Mouse (Mus musculus) MEL (cell line): ENCODE measurements around the gene Nt5c2. TPM values are rescaled to one million over a fixed set of nuclear protein-coding genes. Genes with fewer than 3 reads are reported as not detected.

ENCODE experiments used
- DNase-seq: peaks from one replicate; pipeline ENCODE4 v3.0.0; 2011; ENCODE audit warnings: low read depth, low spot score
- H3K27ac ChIP-seq: 2 replicates; pipeline ENCODE4 v1.5.1; 2012; ENCODE audit warnings: low read depth, mild to moderate bottlenecking, control low read depth, low read length, moderate library complexity; ENCODE audit not compliant: control insufficient read depth
- H3K27me3 ChIP-seq, 2 experiments: fragments of 150-350 bp in 1 of 2; sonication (generic) in 1 of 2; 2 replicates each; pipeline ENCODE4 v1.6.1; 2012; ENCODE audit warnings: low read length in 2 of 2, mild to moderate bottlenecking in 2 of 2, improper control_type of control experiment in 1 of 2, moderate library complexity in 1 of 2; ENCODE audit not compliant: insufficient read depth in 2 of 2, control insufficient read depth in 1 of 2
- H3K36me3 ChIP-seq, 2 experiments: 2 replicates each; pipeline ENCODE4 v1.6.1; 2012 to 2014; ENCODE audit warnings: low read length in 2 of 2, improper control_type of control experiment in 1 of 2, inconsistent platforms in 1 of 2, mild to moderate bottlenecking in 1 of 2; ENCODE audit not compliant: insufficient read depth in 2 of 2, control insufficient read depth in 1 of 2
- H3K4me1 ChIP-seq, 2 experiments: fragments of 150-350 bp in 1 of 2; sonication (generic) in 1 of 2; 2 replicates each; pipeline ENCODE4 v1.6.1; 2012; ENCODE audit warnings: low read length in 2 of 2, improper control_type of control experiment in 1 of 2, mild to moderate bottlenecking in 1 of 2; ENCODE audit not compliant: insufficient read depth in 2 of 2, control insufficient read depth in 1 of 2
- H3K4me3 ChIP-seq, 2 experiments: fragments of 150-350 bp in 1 of 2; sonication (generic) in 1 of 2; 2 replicates each; pipeline ENCODE4 v1.5.1; 2012; ENCODE audit warnings: low read depth in 2 of 2, low read length in 2 of 2, mild to moderate bottlenecking in 2 of 2, moderate library complexity in 2 of 2, control low read depth in 1 of 2, improper control_type of control experiment in 1 of 2; ENCODE audit not compliant: control insufficient read depth in 1 of 2, insufficient read depth in 1 of 2
- H3K79me2 ChIP-seq: 2 replicates; pipeline ENCODE4 v1.6.1; 2012; ENCODE audit warnings: mild to moderate bottlenecking, low read length, moderate library complexity; ENCODE audit not compliant: control insufficient read depth, poor library complexity, insufficient read depth
- H3K9ac ChIP-seq: 2 replicates; pipeline ENCODE4 v1.6.1; 2012; ENCODE audit warnings: low read depth, mild to moderate bottlenecking, control low read depth, low read length, moderate library complexity; ENCODE audit not compliant: control insufficient read depth, poor library complexity, severe bottlenecking
- H3K9me3 ChIP-seq: fragments of 150-350 bp; sonication (generic); replicated peaks from 2 replicates; pipeline ENCODE4 v1.6.1; 2012; ENCODE audit warnings: mild to moderate bottlenecking, low read length, improper control_type of control experiment, moderate library complexity; ENCODE audit not compliant: insufficient read depth
- BHLHE40 ChIP-seq: IDR thresholded peaks from 2 replicates; pipeline ENCODE4 v1.6.1; 2012; ENCODE audit warnings: low read depth, mild to moderate bottlenecking, inconsistent platforms, low read length, improper control_type of control experiment, borderline replicate concordance
- CHD1 ChIP-seq: IDR thresholded peaks from 2 replicates; pipeline ENCODE4 v1.6.1; 2012; ENCODE audit warnings: low read depth, mild to moderate bottlenecking, inconsistent platforms, low read length, improper control_type of control experiment
- CHD2 ChIP-seq: IDR thresholded peaks from 2 replicates; pipeline ENCODE4 v1.6.1; 2011; ENCODE audit warnings: low read length, improper control_type of control experiment
- CTCF ChIP-seq, 3 experiments: IDR thresholded peaks in 2 of 3; conservative IDR thresholded peaks in 1 of 3; 2 replicates each; pipeline ENCODE4 v1.5.1; 2011 to 2012; ENCODE audit warnings: low read length in 3 of 3, low read depth in 2 of 3, mild to moderate bottlenecking in 2 of 3, improper control_type of control experiment in 1 of 3, inconsistent platforms in 1 of 3, mixed read lengths in 1 of 3, moderate library complexity in 1 of 3; ENCODE audit not compliant: control insufficient read depth in 1 of 3, insufficient read depth in 1 of 3, poor library complexity in 1 of 3, severe bottlenecking in 1 of 3
- EP300 ChIP-seq, 2 experiments: IDR thresholded peaks; 2 replicates each; pipeline ENCODE4 v1.6.1; 2011; ENCODE audit warnings: improper control_type of control experiment in 2 of 2, low read length in 2 of 2, low read depth in 1 of 2, mild to moderate bottlenecking in 1 of 2
- GATA1 ChIP-seq: IDR thresholded peaks from 2 replicates; pipeline ENCODE4 v1.6.1; 2011; ENCODE audit warnings: low read depth, low read length, improper control_type of control experiment
- HCFC1 ChIP-seq: IDR thresholded peaks from 2 replicates; pipeline ENCODE4 v1.6.1; 2012; ENCODE audit warnings: low read depth, mild to moderate bottlenecking, inconsistent platforms, low read length, improper control_type of control experiment, moderate library complexity
- JUND ChIP-seq: IDR thresholded peaks from 2 replicates; pipeline ENCODE4 v1.6.1; 2011; ENCODE audit warnings: low read depth, mild to moderate bottlenecking, improper control_type of control experiment, low read length
- KAT2A ChIP-seq: conservative IDR thresholded peaks from 2 replicates; pipeline ENCODE4 v1.6.1; 2012; ENCODE audit warnings: low read depth, low read length, improper control_type of control experiment, inconsistent platforms
- MAFK ChIP-seq: IDR thresholded peaks from 2 replicates; pipeline ENCODE4 v1.6.1; 2011; ENCODE audit warnings: low read depth, mild to moderate bottlenecking, low read length, improper control_type of control experiment, borderline replicate concordance
- MAZ ChIP-seq: IDR thresholded peaks from 2 replicates; pipeline ENCODE4 v1.6.1; 2012; ENCODE audit warnings: low read depth, mild to moderate bottlenecking, inconsistent platforms, low read length, improper control_type of control experiment
- MYC ChIP-seq: IDR thresholded peaks from 2 replicates; pipeline ENCODE4 v1.6.1; 2011; ENCODE audit warnings: low read depth, mild to moderate bottlenecking, low read length, improper control_type of control experiment, moderate library complexity
- NRF1 ChIP-seq: IDR thresholded peaks from 2 replicates; pipeline ENCODE4 v1.6.1; 2014; ENCODE audit warnings: low read depth, mild to moderate bottlenecking, inconsistent platforms, low read length, improper control_type of control experiment, moderate library complexity; ENCODE audit not compliant: poor library complexity, insufficient read depth, severe bottlenecking
- POLR2A ChIP-seq, 2 experiments: IDR thresholded peaks; 2 replicates each; pipeline ENCODE4 v1.6.1; 2011 to 2012; ENCODE audit warnings: low read length in 2 of 2, mild to moderate bottlenecking in 2 of 2, control low read depth in 1 of 2, improper control_type of control experiment in 1 of 2, low read depth in 1 of 2, moderate library complexity in 1 of 2; ENCODE audit not compliant: control insufficient read depth in 1 of 2, insufficient read depth in 1 of 2, poor library complexity in 1 of 2
- POLR2AphosphoS5 ChIP-seq: IDR thresholded peaks from 2 replicates; pipeline ENCODE4 v1.6.1; 2012; ENCODE audit warnings: low read depth, borderline replicate concordance, mild to moderate bottlenecking, inconsistent platforms, low read length, moderate library complexity, mixed read lengths
- RCOR1 ChIP-seq: IDR thresholded peaks from 2 replicates; pipeline ENCODE4 v1.6.1; 2012; ENCODE audit warnings: low read depth, mild to moderate bottlenecking, inconsistent platforms, low read length, improper control_type of control experiment
- SIN3A ChIP-seq: IDR thresholded peaks from 2 replicates; pipeline ENCODE4 v1.6.1; 2012; ENCODE audit warnings: low read length, improper control_type of control experiment, inconsistent platforms
- SMC3 ChIP-seq: IDR thresholded peaks from 2 replicates; pipeline ENCODE4 v1.6.1; 2011; ENCODE audit warnings: low read depth, low read length, improper control_type of control experiment
- TBP ChIP-seq: IDR thresholded peaks from 2 replicates; pipeline ENCODE4 v1.8.0; 2011; ENCODE audit warnings: low read depth, low read length, improper control_type of control experiment
- TCF12 ChIP-seq: IDR thresholded peaks from 2 replicates; pipeline ENCODE4 v1.6.1; 2014; ENCODE audit warnings: low read depth, mild to moderate bottlenecking, inconsistent platforms, low read length, improper control_type of control experiment, moderate library complexity
- UBTF ChIP-seq: IDR thresholded peaks from 2 replicates; pipeline ENCODE4 v1.6.1; 2012; ENCODE audit warnings: low read depth, mild to moderate bottlenecking, inconsistent platforms, low read length, improper control_type of control experiment, moderate library complexity, borderline replicate concordance; ENCODE audit not compliant: insufficient read depth
- USF1 ChIP-seq: IDR thresholded peaks from 2 replicates; pipeline ENCODE4 v1.6.1; 2014; ENCODE audit warnings: low read depth, mild to moderate bottlenecking, inconsistent platforms, low read length, improper control_type of control experiment, moderate library complexity
- ZC3H11A ChIP-seq: IDR thresholded peaks from 2 replicates; pipeline ENCODE4 v1.6.1; 2012; ENCODE audit warnings: low read depth, mild to moderate bottlenecking, inconsistent platforms, low read length, improper control_type of control experiment
- ZNF384 ChIP-seq: IDR thresholded peaks from 2 replicates; pipeline ENCODE4 v1.6.1; 2012; ENCODE audit warnings: low read depth, mild to moderate bottlenecking, inconsistent platforms, low read length, improper control_type of control experiment
- polyA plus RNA-seq, 2 experiments: library from polyadenylated mRNA; stranded (reverse) in 1 of 2; unstranded in 1 of 2; fragments of >175 nt in 1 of 2; fragments of >200 nt in 1 of 2; gene quantifications; 2 replicates each; pipeline versions ENCODE4 v1.2.1 to v1.2.4; 2012; ENCODE audit warnings: low replicate concordance in 2 of 2, low read depth in 1 of 2; ENCODE audit not compliant: insufficient read length in 2 of 2, insufficient read depth in 1 of 2, missing spikeins in 1 of 2
- total RNA-seq: library from RNA; depleted of rRNA; stranded (reverse); fragments of 300-350 nt; gene quantifications from 2 replicates; pipeline ENCODE4 v1.2.3, GENCODE M21; 2012

Gene Nt5c2
- total and polyA plus RNA-seq, 3 experiments = 64.6 to 455 (median 147) TPM

DNA sequence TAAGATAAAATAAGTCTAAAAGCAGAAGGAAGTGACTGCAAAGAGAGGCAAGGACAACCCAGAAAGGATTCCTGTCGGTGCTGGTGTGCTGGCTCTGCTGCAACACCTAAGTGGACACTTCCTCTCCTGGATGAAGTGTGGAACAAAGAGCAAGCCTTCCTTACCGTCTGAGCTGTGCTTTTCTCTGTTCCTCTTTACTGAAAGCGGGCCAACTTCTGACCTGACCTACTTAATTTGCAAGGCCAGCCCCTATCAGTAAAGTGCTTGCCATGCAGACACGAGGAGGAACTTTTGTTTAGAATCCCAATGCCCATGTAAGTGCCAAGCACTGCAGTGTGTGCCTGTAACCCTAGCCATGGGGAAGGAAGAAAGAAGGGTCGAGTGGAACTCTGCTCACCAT, 115.6 kb downstream of the Nt5c2 start:
- Histone ChIP-seq H3K9me3 (no peaks in the 10 kb centered on the region), H3K4me3 (no peak overlapping the region), H3K36me3 (peaks cover 24 to 58% of the 10 kb centered on the region in 2 experiments)
- TF ChIP-seq SMC3 = no peak
- no peak for TF ChIP-seq MAFK
- TF ChIP-seq EP300 (IDR thresholded peaks at IDR 0.05; ENCODE audit: low read depth in 1 of 2, low read length in 2 of 2) = no peak
- no peak for TF ChIP-seq POLR2AphosphoS5
- TF ChIP-seq RCOR1 = no peak
- TF ChIP-seq POLR2A (IDR thresholded peaks at IDR 0.05; ENCODE audit: control insufficient read depth in 1 of 2, insufficient read depth in 1 of 2, low read depth in 1 of 2, low read length in 2 of 2, poor library complexity in 1 of 2) = no peak
- TF ChIP-seq NRF1 = no peak
- TF ChIP-seq MAZ = no peak
- no peak for TF ChIP-seq HCFC1
- TF ChIP-seq CTCF (IDR thresholded peaks at IDR 0.05 in 2 of 3, conservative IDR thresholded peaks at IDR 0.05 in 1 of 3; ENCODE audit: control insufficient read depth in 1 of 3, insufficient read depth in 1 of 3, low read depth in 2 of 3, low read length in 3 of 3, poor library complexity in 1 of 3, severe bottlenecking in 1 of 3) = no peak
- TF ChIP-seq USF1 = no peak
- no peak for TF ChIP-seq TCF12
- no peak for TF ChIP-seq TBP
- no peak for TF ChIP-seq GATA1
- TF ChIP-seq BHLHE40 = no peak
- TF ChIP-seq UBTF = no peak
- no peak for TF ChIP-seq KAT2A
- TF ChIP-seq, all 39 proteins: peak for 0
- Histone ChIP-seq H3K79me2 (no peaks in the 10 kb centered on the region; the same call in 1 of the 2 replicates), H3K4me1 (peaks cover 14 to 20% of the 10 kb centered on the region in 2 experiments), H3K27ac (no peak overlapping the region), H3K9ac (no peak overlapping the region), H3K27me3 (no peaks in the 10 kb centered on the region)
- peak; percentile 32 for DNase-seq

DNA sequence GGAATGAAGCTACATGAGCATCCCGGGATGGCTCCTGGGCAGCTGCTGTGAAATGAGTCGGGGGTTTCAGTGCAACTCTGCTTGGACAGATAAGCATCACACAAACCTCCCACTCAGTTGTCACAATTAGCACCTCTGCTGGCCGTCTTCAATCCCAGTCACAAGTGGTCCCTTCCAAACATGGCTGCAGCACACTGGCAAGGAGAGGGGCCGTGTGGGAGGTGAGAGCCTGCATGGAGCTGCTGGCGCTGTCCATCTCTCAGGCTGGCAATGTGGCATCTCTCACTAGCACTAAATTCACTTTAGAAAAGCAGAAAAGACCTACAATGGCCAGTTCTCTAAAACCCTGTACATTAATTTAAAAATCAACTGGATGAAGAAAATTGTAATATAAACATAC, 116.7 kb downstream of the Nt5c2 start:
- Histone ChIP-seq H3K9ac (no peak overlapping the region), H3K9me3 (no peaks in the 10 kb centered on the region), H3K27me3 (no peaks in the 10 kb centered on the region)

More for the DNA sequence above, 116.7 kb downstream of the Nt5c2 start:
- H3K4me1 ChIP-seq = peaks cover 14 to 20% of the 10 kb centered on the region in 2 experiments; a peak in 3 of 4 replicates
- H3K27ac ChIP-seq = no peak overlapping the region
- no peaks in the 10 kb centered on the region for H3K79me2 ChIP-seq
- peaks cover 20 to 55% of the 10 kb centered on the region in 2 experiments for H3K36me3 ChIP-seq
- H3K4me3 ChIP-seq = no peak overlapping the region
- no peak for TF ChIP-seq SIN3A
- no peak for TF ChIP-seq RCOR1
- no peak for TF ChIP-seq ZC3H11A
- no peak for TF ChIP-seq JUND
- TF ChIP-seq MYC = no peak
- no peak for TF ChIP-seq CHD2
- no peak for TF ChIP-seq CHD1
- TF ChIP-seq SMC3 = no peak
- no peak for TF ChIP-seq ZNF384
- no peak for TF ChIP-seq MAFK
- no peak for TF ChIP-seq USF1
- no peak for DNase-seq
